Mouse (Mus musculus): ENCODE measurements around the gene Phykpl.

DNA sequence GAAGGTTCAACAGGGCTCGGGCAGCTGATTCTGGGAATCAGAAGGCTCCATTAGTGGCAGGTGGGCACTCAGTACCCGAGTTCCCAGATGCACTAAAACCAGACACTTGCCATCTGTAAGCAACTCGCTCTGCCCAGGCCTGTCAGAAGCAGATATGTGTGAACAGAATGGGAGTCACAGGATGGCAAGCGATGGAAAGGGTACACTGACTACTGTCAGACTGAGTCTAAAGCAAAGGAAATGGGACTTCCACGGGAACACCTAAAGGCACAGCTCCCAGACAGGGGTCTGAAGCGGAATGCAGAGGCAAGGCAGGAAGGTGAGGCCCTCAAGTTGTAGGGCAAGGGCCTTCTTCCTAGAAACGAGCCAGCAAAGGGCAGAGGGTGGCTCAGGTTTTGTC lies 61.7 kb downstream of the Phykpl start:
- no peak for TF ChIP-seq CTCF (IDR thresholded peaks at IDR 0.05; ENCODE audit: borderline replicate concordance, extremely low read depth, insufficient read depth, insufficient read length)
- no peak for TF ChIP-seq POLR2A (IDR thresholded peaks at IDR 0.05; ENCODE audit: borderline replicate concordance, extremely low read depth, insufficient read depth, insufficient read length, poor library complexity, severe bottlenecking)

Data from brain, embryonic 14.5 days (tissue).